Mouse (Mus musculus): ENCODE measurements at regions not wholly inside any gene's neighbourhood (a gene's known extent, or its start where the extent isn't known, plus 50 kb on each side); places are given as distances from the start of the nearest gene placed in this dataset.

DNA sequence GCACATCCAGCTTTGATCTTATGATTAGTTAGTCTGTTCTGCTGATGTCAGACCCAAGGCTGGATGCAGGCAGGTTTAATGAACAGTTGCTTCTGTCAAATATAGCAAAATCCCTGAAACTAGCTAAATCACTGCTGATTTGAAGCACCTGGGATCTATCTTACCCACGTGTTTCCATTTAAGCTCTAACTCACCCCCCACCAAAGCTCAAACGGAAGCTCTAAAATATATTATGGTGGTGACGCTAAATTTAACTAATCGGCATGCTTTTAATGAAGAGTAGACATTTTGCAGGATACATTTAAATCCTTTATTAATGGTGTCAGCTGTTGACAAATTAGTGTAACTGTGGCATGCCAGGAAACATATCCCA, 241.3 kb upstream of the Pitrm1 start:
- Histone ChIP-seq H3K4me3 (ENCODE audit: control insufficient read depth in 1 of 2, insufficient read depth in 1 of 2, low read depth in 2 of 2, low read length in 2 of 2) (no peak overlapping the region), H3K79me2 (ENCODE audit: control insufficient read depth, insufficient read depth, low read length, poor library complexity) (no peaks in the 10 kb centered on the region), H3K36me3 (ENCODE audit: control insufficient read depth in 1 of 2, insufficient read depth in 2 of 2, low read length in 2 of 2) (no peaks in the 10 kb centered on the region), H3K9me3 (replicated peaks; ENCODE audit: insufficient read depth, low read length) (no peaks in the 10 kb centered on the region), H3K9ac (ENCODE audit: control insufficient read depth, low read depth, low read length, poor library complexity, severe bottlenecking) (no peak overlapping the region), H3K27ac (ENCODE audit: control insufficient read depth, low read depth, low read length) (no peak overlapping the region), H3K4me1 (ENCODE audit: control insufficient read depth in 1 of 2, insufficient read depth in 2 of 2, low read length in 2 of 2) (no peaks in the 10 kb centered on the region), H3K27me3 (ENCODE audit: control insufficient read depth in 1 of 2, insufficient read depth in 2 of 2, low read length in 2 of 2) (no peaks in the 10 kb centered on the region)
- no peak for DNase-seq (ENCODE audit: low read depth, low spot score)
- TF ChIP-seq ELF1 (IDR thresholded peaks at IDR 0.05; ENCODE audit: low read depth, low read length) (no peak), NRF1 (IDR thresholded peaks at IDR 0.05; ENCODE audit: insufficient read depth, low read depth, low read length, poor library complexity, severe bottlenecking) (no peak), SIN3A (IDR thresholded peaks at IDR 0.05; ENCODE audit: low read length) (no peak), ZNF384 (IDR thresholded peaks at IDR 0.05; ENCODE audit: low read depth, low read length) (no peak), MYB (IDR thresholded peaks at IDR 0.05; ENCODE audit: low read depth, low read length) (no peak), MYC (IDR thresholded peaks at IDR 0.05; ENCODE audit: low read depth, low read length) (no peak), TCF12 (IDR thresholded peaks at IDR 0.05; ENCODE audit: low read depth, low read length) (no peak), E2F4 (IDR thresholded peaks at IDR 0.05; ENCODE audit: borderline replicate concordance, low read depth, low read length) (no peak), USF2 (IDR thresholded peaks at IDR 0.05; ENCODE audit: borderline replicate concordance in 1 of 2, insufficient read depth in 1 of 2, low read depth in 1 of 2, low read length in 2 of 2) (no peak), POLR2A (IDR thresholded peaks at IDR 0.05; ENCODE audit: control insufficient read depth in 1 of 2, insufficient read depth in 1 of 2, low read depth in 1 of 2, low read length in 2 of 2, poor library complexity in 1 of 2) (no peak), HCFC1 (IDR thresholded peaks at IDR 0.05; ENCODE audit: low read depth, low read length) (no peak), POLR2AphosphoS2 (IDR thresholded peaks at IDR 0.05; ENCODE audit: low read length) (no peak), MAFK (IDR thresholded peaks at IDR 0.05; ENCODE audit: borderline replicate concordance, low read depth, low read length) (no peak), GATA1 (IDR thresholded peaks at IDR 0.05; ENCODE audit: low read depth, low read length) (no peak)

DNA sequence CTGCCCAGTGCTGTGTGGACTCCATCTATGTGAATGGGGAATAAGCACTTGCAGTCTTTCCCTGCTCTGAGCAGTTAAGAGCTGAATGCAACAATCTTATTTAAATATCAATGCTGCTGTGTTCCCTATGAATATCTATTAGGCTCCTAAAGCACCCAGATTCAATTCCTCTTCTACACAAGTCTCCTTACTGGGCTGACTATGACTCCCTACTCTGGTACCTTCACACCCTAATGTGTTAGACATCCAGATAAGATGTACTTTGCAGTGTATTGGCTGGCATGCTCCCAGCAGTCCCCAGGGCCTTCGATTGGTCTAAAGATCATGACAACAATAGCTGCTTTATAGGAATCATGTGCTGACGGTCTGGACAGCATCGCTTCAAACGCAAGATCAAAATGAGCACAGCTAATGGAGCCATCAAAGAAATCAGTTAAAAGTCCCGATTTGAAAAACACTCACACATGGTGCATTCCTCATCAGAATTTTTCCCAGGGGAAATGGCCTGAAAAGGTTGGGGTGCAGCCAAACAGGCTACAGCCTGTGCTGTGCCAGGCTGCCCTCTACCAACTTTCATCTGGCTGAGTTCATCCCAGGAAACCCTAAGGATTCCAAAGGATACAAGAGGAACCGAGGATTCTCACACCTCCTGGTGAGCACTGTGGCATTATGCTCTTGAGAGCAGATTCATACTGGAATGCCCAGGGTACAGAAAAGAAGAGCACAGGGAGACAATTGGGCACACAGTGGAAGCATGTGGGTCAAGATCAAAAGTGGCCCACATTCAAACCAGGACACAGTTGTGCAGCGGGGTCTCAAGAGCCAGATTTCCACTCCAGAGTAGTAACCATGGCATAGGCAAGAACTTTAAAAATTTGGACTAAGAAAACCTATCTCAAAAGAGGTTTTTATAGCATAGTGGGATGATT, 240.7 kb upstream of the Pitrm1 start:
- no peak overlapping the region for H3K9ac ChIP-seq (ENCODE audit: control insufficient read depth, low read depth, low read length, poor library complexity, severe bottlenecking)
- no peaks in the 10 kb centered on the region for H3K4me1 ChIP-seq (ENCODE audit: control insufficient read depth in 1 of 2, insufficient read depth in 2 of 2, low read length in 2 of 2)
- no peak for DNase-seq (ENCODE audit: low read depth, low spot score)
- H3K36me3 ChIP-seq (ENCODE audit: control insufficient read depth in 1 of 2, insufficient read depth in 2 of 2, low read length in 2 of 2): no peaks in the 10 kb centered on the region
- H3K27me3 ChIP-seq (ENCODE audit: control insufficient read depth in 1 of 2, insufficient read depth in 2 of 2, low read length in 2 of 2): no peaks in the 10 kb centered on the region
- H3K4me3 ChIP-seq (ENCODE audit: control insufficient read depth in 1 of 2, insufficient read depth in 1 of 2, low read depth in 2 of 2, low read length in 2 of 2): no peak overlapping the region
- H3K27ac ChIP-seq (ENCODE audit: control insufficient read depth, low read depth, low read length): no peak overlapping the region
- H3K79me2 ChIP-seq (ENCODE audit: control insufficient read depth, insufficient read depth, low read length, poor library complexity): no peaks in the 10 kb centered on the region
- TF ChIP-seq GABPA (IDR thresholded peaks at IDR 0.05; ENCODE audit: low read depth, low read length) (no peak), ZNF384 (IDR thresholded peaks at IDR 0.05; ENCODE audit: low read depth, low read length) (no peak), POLR2AphosphoS2 (IDR thresholded peaks at IDR 0.05; ENCODE audit: low read length) (no peak), BHLHE40 (IDR thresholded peaks at IDR 0.05; ENCODE audit: borderline replicate concordance, low read depth, low read length) (no peak), POLR2AphosphoS5 (IDR thresholded peaks at IDR 0.05; ENCODE audit: borderline replicate concordance, low read depth, low read length) (no peak), ZC3H11A (IDR thresholded peaks at IDR 0.05; ENCODE audit: low read depth, low read length) (no peak), CTCF (IDR thresholded peaks at IDR 0.05 in 2 of 3, conservative IDR thresholded peaks at IDR 0.05 in 1 of 3; ENCODE audit: control insufficient read depth in 1 of 3, insufficient read depth in 1 of 3, low read depth in 2 of 3, low read length in 3 of 3, poor library complexity in 1 of 3, severe bottlenecking in 1 of 3) (no peak), TAL1 (IDR thresholded peaks at IDR 0.05; ENCODE audit: low read length) (no peak), MAFK (IDR thresholded peaks at IDR 0.05; ENCODE audit: borderline replicate concordance, low read depth, low read length) (no peak), KAT2A (conservative IDR thresholded peaks at IDR 0.05; ENCODE audit: low read depth, low read length) (no peak), USF2 (IDR thresholded peaks at IDR 0.05; ENCODE audit: borderline replicate concordance in 1 of 2, insufficient read depth in 1 of 2, low read depth in 1 of 2, low read length in 2 of 2) (no peak), MXI1 (IDR thresholded peaks at IDR 0.05; ENCODE audit: low read depth, low read length) (no peak), ELF1 (IDR thresholded peaks at IDR 0.05; ENCODE audit: low read depth, low read length) (no peak), ETS1 (IDR thresholded peaks at IDR 0.05; ENCODE audit: low read depth, low read length) (no peak), HCFC1 (IDR thresholded peaks at IDR 0.05; ENCODE audit: low read depth, low read length) (no peak), MYB (IDR thresholded peaks at IDR 0.05; ENCODE audit: low read depth, low read length) (no peak)
- H3K9me3 ChIP-seq (replicated peaks; ENCODE audit: insufficient read depth, low read length): no peaks in the 10 kb centered on the region
